Mouse (Mus musculus) cerebellum, adult 9-10 months (tissue): ENCODE measurements around the gene Ssxb9.
"Not testable (repeated sequence)": the region's sequence is repeated elsewhere in the genome, so short reads cannot be mapped to it uniquely, and the experiment has no call there.

Source experiments
- DNase-seq: peaks from one replicate; pipeline ENCODE4 v3.0.0; 2022

Gene Ssxb9

GRCm38 (mm10) chrX:8366678-8367077, at the start of gene Ssxb9:
Ssxb9 (plus strand) TSS chrX:8366978.
- DNase-seq: not testable (repeated sequence)

GRCm38 (mm10) chrX:8327124-8327523, 39.7 kb upstream of the Ssxb9 start, which contains the start of gene Ssxb10:
Ssxb10 (plus strand) TSS chrX:8327424.
- DNase-seq: no peak

DNA sequence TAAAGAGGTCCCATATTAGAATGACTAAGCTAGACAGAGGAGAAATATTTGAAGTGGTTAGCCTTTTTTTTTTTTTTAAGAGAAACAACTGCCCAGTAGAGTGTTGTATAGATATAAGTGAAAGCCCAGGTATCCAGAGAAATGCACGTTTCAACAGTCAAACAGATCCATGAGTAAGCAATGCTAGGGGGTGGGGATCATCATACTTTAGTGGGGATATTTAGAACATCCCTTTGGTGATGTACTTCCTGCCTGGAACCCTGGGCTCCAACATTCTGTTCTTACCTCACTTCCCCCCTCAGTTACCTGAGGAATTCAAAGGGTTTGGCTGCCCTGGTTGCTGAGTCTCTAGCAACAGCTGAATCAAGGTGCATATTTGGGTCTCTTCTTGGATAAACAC, 46.2 kb downstream of the Ssxb9 start, which contains the start of gene Ssxb1:
TSS of gene Ssxb1 (plus strand) at position 301 of the 400 bp plus-strand sequence.
- not testable (repeated sequence) for DNase-seq
